Mouse (Mus musculus): Measurements from ENCODE around the gene Rara.

Gene Rara

DNA sequence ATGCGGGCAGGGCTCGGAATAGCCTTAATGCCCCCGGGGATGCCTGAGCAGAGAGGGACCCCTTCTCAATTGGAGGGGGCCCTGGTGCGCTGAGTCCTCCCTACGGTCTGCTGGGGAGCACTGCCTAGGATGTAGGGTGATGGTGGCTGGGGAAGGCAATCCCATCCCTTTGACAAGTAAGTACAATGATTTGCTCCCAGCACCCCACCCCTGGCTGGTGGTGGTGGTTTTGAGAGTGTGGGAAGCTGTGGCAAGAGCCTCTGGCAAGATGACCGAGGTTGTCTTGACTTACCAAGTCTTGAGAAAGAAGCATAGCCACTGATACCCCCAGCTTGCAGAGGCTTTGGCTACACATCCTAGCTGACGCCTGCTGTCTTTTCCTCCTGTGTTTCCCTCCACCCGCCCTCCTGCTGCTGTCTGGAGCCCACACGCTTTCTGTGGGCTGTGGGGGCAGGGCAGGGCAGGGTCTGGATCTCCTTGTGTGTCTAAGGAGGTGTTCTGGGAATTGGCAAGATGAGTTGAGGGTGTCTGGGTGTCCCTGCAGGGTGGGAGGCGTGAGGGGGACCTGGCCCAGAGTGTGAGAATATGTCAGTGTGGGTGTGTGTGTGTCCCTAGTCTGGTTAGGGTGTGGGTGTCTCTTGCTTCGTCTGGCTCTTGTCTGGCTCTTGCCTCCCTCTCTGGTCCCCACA, 12.5 kb downstream of the Rara start:
- no peak for DNase-seq (ENCODE audit: low read depth, low spot score)
- Histone ChIP-seq H3K36me3 (ENCODE audit: control insufficient read depth, insufficient read depth, low read length, poor library complexity, severe bottlenecking) (no peaks in the 10 kb centered on the region), H3K27me3 (ENCODE audit: control insufficient read depth, insufficient read depth, low read length, poor library complexity, severe bottlenecking) (no peaks in the 10 kb centered on the region)

DNA sequence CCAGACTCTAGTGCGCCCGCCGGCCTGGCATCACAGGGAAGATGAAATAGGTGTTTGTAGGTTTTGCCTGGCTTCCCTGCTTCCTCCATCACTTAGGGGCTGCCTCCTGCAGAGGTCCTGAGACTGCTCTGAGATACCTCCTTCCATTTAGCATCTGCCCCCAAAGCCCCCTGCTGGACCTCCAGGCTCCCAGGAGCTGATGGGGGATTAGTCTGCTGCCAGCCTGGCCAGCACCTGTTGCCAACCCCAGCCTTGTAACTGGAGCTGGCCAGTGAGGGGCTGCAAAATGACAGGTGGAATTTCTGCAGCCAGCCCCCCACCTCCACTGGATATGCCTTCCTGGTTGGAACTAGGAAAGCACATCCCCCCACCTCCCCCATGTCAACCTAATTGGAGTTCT, 13.2 kb downstream of the Rara start:
- H3K27me3 ChIP-seq (ENCODE audit: control insufficient read depth, insufficient read depth, low read length, poor library complexity, severe bottlenecking): no peaks in the 10 kb centered on the region
- no peak for DNase-seq (ENCODE audit: low read depth, low spot score)

DNA sequence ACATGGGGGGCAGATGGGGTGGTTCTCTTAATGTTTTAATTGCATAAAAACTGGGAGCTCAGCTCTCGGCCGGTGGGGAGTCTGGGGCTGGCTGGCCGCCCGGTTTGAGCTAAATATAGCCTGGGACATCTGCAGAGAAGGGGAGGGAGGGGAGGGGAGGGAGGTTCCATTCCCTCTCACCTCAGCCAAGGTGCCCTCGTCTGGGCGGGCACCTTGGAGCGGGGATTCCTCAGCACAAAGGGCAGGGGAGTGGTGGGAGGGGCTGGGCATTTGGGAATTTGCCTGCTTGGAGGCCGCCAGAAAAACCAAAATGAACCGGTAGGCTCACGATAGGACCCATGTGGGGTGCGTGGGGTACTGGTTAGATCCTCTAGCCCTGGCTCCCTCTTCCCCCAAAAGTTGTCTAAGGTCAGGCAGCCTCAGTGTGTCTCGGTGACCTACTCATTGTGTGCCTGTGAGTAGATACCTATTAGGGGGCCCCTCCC, 13.8 kb downstream of the Rara start:
- no peaks in the 10 kb centered on the region for H3K36me3 ChIP-seq (ENCODE audit: control insufficient read depth, insufficient read depth, low read length, poor library complexity, severe bottlenecking)
- DNase-seq (ENCODE audit: low read depth, low spot score): no peak
- H3K27me3 ChIP-seq (ENCODE audit: control insufficient read depth, insufficient read depth, low read length, poor library complexity, severe bottlenecking): no peaks in the 10 kb centered on the region

More for the DNA sequence above, 13.2 kb downstream of the Rara start:
- H3K36me3 ChIP-seq (ENCODE audit: control insufficient read depth, insufficient read depth, low read length, poor library complexity, severe bottlenecking): no peaks in the 10 kb centered on the region

DNA sequence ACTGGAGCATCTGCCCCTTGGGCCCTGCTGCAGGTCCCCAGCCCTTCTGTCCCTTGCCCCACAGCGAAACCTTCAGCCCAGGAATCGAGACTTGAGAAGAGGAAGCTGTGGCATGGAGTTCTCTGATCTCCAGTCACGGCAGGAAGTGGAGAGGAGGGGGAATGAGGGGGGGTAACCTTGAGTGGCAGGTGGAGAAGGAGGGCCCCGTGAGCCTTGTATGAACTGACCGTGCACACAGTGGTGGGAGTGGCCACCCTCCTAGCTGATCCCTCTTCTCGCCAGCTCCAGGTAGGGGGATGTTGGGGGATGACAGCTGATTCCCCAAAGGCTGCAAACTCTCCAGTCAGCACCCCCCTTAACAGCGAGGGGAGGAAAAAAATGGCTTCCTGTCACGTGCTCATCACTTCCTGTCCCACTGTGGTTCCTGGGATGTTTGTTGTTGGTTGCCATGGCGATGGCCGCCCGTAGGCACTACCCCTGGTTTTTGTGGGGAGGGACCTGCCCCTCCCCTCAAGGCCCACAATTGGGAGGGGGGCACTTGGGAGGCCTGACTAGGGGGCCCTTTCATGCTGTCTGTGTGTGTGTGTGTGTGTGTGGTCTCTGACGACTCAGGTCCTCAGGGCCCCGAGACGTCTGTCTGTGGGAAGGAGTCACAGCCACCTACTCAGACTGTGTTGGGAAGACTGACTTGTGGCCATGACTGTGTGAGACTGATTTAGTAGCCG, 14.4 kb downstream of the Rara start:
- no peaks in the 10 kb centered on the region for H3K36me3 ChIP-seq (ENCODE audit: control insufficient read depth, insufficient read depth, low read length, poor library complexity, severe bottlenecking)
- H3K27me3 ChIP-seq (ENCODE audit: control insufficient read depth, insufficient read depth, low read length, poor library complexity, severe bottlenecking): no peaks in the 10 kb centered on the region
- DNase-seq (ENCODE audit: low read depth, low spot score): peak; percentile 99

DNA sequence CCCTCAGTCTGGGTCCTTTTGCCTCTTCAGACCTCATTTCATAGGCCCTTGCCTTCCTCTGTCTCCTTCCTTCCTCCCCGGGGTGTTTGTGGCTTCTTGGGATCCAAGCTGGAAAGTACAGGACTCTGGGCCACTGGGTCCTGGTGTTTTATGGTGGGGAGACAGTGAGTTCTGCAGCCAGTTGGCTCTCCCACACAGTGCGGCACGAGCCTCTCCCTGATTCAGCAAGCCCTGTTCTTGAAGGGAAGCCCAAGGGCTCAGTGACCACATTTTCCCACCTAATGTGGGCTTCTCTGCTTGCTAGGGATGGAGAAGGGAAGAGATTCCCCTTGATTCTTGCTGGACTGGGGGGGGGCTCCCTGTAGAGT, 14.9 kb downstream of the Rara start:
- Histone ChIP-seq H3K27me3 (ENCODE audit: control insufficient read depth, insufficient read depth, low read length, poor library complexity, severe bottlenecking) (no peaks in the 10 kb centered on the region), H3K36me3 (ENCODE audit: control insufficient read depth, insufficient read depth, low read length, poor library complexity, severe bottlenecking) (no peaks in the 10 kb centered on the region)
- DNase-seq (ENCODE audit: low read depth, low spot score): no peak

DNA sequence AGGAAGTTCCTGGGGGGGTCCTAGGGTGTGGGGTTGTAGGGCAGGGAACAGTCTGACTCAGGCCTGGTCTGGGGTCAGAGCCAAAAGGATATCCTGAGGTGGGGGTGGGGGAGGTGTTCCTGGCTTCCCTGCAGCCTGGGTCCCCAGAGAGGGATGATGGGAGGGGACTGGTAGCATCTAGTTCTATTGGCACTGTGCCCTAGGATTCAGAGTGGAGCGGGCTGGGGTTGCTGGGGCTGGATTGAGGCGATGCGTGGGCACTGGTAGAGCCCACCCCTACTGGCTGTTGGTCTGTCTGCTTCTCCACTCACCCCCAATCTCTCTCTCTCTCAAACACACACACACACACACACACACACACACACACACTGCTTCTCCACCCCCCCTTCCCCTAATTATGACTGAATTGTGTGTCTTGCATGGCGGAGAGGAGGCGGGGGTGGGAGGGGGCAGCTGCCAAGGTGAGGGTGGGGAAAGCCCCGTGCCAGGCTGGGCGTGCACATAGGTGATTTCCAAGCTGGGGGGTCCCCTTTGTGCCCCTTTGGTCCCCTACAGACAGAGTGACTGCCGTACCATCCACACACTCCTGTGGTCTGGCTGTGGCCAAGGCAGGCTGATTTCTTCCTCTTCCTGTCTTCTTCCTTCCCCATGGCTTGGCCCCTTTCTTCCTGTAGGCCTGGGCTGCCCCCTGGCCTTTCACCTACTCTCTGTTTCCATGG, 15.5 kb downstream of the Rara start:
- Histone ChIP-seq H3K27me3 (ENCODE audit: control insufficient read depth, insufficient read depth, low read length, poor library complexity, severe bottlenecking) (no peaks in the 10 kb centered on the region), H3K36me3 (ENCODE audit: control insufficient read depth, insufficient read depth, low read length, poor library complexity, severe bottlenecking) (no peaks in the 10 kb centered on the region)
- peak; percentile 94 for DNase-seq (ENCODE audit: low read depth, low spot score)

DNA sequence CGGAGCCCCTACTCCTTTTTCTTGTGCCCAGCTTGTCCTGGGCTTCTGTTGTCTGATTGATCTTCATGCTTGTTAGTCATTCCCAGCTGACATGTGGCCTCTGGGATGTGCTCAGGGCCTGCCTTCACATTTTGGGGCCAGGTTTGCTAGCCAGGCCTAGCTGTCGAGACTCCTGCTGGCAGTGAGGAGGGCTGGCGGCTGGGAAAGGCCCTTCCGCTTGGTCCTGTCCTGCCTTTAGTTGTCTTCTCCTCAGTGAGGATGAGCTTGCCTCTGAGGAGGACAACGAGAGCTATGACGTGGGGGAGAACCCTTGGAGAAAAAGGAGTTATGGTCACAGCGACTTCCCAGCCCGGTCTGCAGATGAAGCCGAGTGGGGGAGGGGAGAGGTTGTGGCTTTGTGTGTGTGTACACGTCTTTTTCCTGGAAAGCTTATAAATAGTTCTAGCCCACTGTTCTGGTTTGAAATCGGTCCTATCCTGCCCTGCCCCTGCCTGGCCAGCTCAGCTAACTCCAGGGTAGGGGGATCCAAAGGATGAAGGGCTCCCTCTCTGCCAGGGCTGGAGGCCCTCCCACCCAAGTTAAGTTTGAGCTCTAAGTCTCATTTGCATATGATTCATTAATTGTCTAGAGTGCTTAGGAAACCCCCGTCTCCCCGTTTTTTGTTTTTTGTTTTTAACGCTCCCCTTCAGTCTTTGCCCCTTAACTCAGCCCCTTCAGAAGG, 16.3 kb downstream of the Rara start:
- Histone ChIP-seq H3K27me3 (ENCODE audit: control insufficient read depth, insufficient read depth, low read length, poor library complexity, severe bottlenecking) (no peaks in the 10 kb centered on the region), H3K36me3 (ENCODE audit: control insufficient read depth, insufficient read depth, low read length, poor library complexity, severe bottlenecking) (no peaks in the 10 kb centered on the region)
- DNase-seq (ENCODE audit: low read depth, low spot score): peak; percentile 76

DNA sequence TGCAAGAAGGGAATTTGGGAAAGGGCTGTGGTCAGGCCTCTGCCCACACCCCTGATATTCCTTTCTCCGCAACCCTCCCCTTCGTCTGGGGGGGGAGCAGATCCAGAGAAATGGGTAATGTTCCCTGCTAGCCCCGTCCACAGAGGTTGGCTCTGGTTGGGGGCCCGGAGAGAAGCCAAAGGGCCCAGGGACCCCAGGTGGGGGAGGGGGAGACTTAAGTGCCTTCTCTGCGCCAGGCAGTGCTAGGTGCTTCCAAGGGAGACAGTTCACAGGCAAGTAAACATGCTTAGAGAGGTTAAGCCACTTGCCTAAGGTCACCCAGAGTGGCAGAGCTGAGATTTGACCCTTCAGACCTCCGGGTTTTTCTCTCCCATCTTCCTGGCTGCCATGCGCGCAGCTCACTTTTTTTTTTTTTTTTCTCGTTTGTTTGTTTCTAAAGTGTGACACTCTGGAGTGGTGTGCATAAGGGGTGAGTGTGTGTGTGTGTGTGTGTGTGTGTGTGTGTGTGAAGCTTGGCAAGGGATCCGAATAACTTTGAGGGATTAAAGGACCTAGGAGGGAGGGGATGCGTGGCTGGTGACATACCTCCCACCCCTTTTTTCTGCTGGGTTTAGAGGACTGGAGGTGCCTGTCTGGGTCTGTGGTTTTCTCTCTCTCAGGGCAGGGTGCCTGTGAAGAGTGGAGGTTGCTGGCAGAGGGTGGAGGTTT, 17.4 kb downstream of the Rara start:
- no peaks in the 10 kb centered on the region for H3K27me3 ChIP-seq (ENCODE audit: control insufficient read depth, insufficient read depth, low read length, poor library complexity, severe bottlenecking)
- DNase-seq (ENCODE audit: low read depth, low spot score): no peak
- H3K36me3 ChIP-seq (ENCODE audit: control insufficient read depth, insufficient read depth, low read length, poor library complexity, severe bottlenecking): no peaks in the 10 kb centered on the region

DNA sequence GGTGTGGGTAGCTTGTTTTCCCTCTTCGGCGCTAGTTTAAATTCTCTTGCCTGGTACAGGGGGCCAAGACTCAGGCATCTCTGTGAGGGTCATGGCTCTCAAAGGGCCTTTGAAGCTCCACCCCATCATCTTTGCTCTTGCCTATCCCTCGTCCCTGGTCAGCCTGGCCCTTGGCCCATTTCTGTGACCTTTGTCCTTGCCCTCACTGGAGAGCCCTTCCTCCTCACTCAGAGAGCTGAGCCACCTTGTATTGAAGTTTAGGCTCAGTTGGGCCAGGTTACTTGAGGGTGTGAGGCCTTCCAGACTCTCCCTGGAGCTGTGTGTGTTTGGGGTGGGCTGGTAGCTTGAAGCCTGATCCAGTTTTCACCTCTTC, 18.0 kb downstream of the Rara start:
- Histone ChIP-seq H3K36me3 (ENCODE audit: control insufficient read depth, insufficient read depth, low read length, poor library complexity, severe bottlenecking) (no peaks in the 10 kb centered on the region), H3K27me3 (ENCODE audit: control insufficient read depth, insufficient read depth, low read length, poor library complexity, severe bottlenecking) (no peaks in the 10 kb centered on the region)
- no peak for DNase-seq (ENCODE audit: low read depth, low spot score)

DNA sequence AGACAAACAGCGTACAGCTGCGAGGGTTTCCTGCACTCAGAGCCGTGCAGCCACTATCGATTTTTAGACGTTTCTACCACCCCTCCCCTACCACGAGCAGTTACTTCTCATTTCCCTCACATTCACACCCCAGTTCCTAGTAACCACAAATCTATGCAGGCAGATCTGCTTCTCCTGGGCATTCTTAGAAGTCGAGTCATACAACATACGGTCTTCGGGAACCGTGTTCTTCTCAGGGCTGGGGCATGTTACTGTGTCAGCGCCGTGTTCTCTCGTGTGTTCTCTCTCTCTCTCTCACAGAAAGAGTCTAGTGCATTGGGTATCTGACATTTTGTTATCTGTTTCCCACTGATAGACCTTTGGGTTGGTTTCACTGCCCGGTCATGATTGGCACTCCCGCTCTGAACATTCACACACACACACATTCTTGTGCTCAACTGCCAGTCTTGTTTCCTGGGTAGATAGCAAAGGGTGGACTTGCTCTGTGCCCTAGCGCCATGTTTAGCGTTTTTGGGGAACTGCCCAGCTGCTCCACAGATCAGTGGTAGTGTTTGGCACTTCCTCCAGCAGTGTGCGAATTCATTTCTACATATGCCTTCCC, 20.5 kb downstream of the Rara start:
- H3K36me3 ChIP-seq (ENCODE audit: control insufficient read depth, insufficient read depth, low read length, poor library complexity, severe bottlenecking): no peaks in the 10 kb centered on the region; the same call in 1 of the 2 replicates
- peak; percentile 60 for DNase-seq (ENCODE audit: low read depth, low spot score)
- no peaks in the 10 kb centered on the region for H3K27me3 ChIP-seq (ENCODE audit: control insufficient read depth, insufficient read depth, low read length, poor library complexity, severe bottlenecking)

DNA sequence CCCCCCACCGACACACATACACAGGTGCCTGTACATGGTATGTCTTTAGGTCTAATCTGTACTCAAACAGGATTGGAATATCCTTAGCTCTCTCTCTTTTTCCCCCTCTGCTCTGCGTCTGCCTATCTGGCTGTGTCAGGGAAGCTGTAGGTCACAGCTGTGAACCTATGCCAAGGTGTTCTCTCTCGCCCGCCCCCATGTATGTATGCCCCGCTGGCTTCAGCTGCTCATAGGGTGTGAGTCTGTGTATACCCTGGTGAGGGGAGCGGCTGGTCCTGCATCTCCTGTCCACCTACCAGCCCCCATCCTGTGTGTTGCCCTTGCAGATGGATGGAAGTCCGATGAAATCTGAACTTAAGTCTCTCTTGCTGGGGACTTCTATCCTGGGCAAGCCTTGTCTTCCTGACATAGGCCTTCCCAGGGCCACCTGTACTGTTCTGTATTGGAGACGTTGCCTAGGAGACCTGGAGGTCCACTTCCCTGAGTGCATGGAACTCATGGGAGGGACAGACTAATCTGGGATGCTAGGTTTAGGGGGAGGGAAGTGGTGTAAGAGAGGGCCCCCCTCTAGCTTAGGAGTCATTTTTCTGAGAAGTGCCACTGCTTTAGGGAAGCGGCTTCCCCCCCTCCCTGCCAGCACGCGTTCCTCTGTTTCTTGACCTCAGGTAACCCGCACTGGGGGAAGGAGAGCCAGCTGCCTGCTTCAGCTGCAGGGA, 21.8 kb downstream of the Rara start:
- no peak for DNase-seq (ENCODE audit: low read depth, low spot score)
- Histone ChIP-seq H3K36me3 (ENCODE audit: control insufficient read depth, insufficient read depth, low read length, poor library complexity, severe bottlenecking) (no peaks in the 10 kb centered on the region; the same call in 1 of the 2 replicates), H3K27me3 (ENCODE audit: control insufficient read depth, insufficient read depth, low read length, poor library complexity, severe bottlenecking) (no peaks in the 10 kb centered on the region)

DNA sequence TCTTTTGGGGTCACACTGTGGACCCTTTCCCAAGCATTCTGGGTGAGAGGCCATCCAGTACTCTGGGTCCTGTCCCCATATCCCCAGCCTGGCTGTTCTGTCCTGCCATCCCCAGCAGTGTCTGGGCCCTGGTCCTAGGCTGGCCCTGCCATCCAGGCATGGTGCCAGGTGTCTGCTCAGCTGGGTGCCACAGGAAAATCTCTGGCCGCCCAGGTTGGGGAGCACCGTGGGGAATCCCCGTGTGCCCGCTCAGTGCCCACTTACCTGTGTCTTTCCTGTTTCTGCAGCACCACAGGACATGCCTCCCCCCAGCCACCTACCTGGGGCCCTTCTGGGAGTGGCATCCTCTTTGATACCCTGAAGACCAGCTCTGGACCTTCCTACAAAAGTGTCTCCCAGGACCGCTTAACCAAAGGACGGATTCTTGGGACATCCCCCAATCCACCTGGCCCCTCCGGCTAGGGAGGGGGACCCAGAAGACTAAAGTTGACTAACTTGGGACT, 22.4 kb downstream of the Rara start:
- Histone ChIP-seq H3K27me3 (ENCODE audit: control insufficient read depth, insufficient read depth, low read length, poor library complexity, severe bottlenecking) (no peaks in the 10 kb centered on the region), H3K36me3 (ENCODE audit: control insufficient read depth, insufficient read depth, low read length, poor library complexity, severe bottlenecking) (no peaks in the 10 kb centered on the region; the same call in 1 of the 2 replicates)
- DNase-seq (ENCODE audit: low read depth, low spot score): no peak

DNA sequence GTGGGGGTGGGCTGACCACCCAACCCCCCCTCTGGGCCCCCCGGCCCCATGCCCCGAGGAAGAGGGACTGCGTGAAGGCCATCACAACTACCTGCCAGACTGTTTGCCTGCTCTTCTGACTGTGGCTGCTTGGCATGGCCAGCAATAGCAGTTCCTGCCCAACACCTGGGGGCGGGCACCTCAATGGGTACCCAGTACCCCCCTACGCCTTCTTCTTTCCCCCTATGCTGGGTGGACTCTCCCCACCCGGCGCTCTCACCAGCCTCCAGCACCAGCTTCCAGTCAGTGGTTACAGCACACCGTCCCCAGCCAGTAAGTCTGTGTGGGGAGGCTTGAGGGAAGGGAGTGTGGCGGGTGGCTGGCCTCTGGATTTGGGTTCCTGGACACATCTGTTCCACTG, 22.9 kb downstream of the Rara start:
- no peaks in the 10 kb centered on the region for H3K27me3 ChIP-seq (ENCODE audit: control insufficient read depth, insufficient read depth, low read length, poor library complexity, severe bottlenecking)
- no peaks in the 10 kb centered on the region; the same call in 1 of the 2 replicates for H3K36me3 ChIP-seq (ENCODE audit: control insufficient read depth, insufficient read depth, low read length, poor library complexity, severe bottlenecking)
- no peak for DNase-seq (ENCODE audit: low read depth, low spot score)

Data from splenic B cell, adult 2 months (primary cell).